Mouse (Mus musculus): ENCODE measurements around the gene Tmem59.

- no peak for TF ChIP-seq CTCF (IDR thresholded peaks at IDR 0.05; ENCODE audit: low read depth)
- TF ChIP-seq EP300 (optimal IDR thresholded peaks at IDR 0.05), result no peak
These were observed 48.8 kb upstream of the Tmem59 start for GRCm38 (mm10) chr4:107129373-107129772.
